Mouse (Mus musculus) neural tube, embryonic 11.5 days (tissue): ENCODE measurements around the gene Rplp0. TPM values are rescaled to one million over a fixed set of nuclear protein-coding genes. Genes with fewer than 3 reads are reported as not detected.

Experiments used
- ATAC-seq: fragments of 200-750 bp; cut with Nextera tagmentation; 2 replicates; pipeline ENCODE4 v1.8.0; 2017; ENCODE audit warnings: moderate number of reproducible peaks, mild to moderate bottlenecking, moderate TSS enrichment, moderate library complexity; ENCODE audit not compliant: insufficient read depth, low FRiP score, low TSS enrichment
- DNase-seq: peaks from one replicate; pipeline ENCODE4 v3.0.0-alpha.2; 2015; ENCODE audit warnings: low spot score
- H3K27ac ChIP-seq: fragments of 300-500 bp; sonication (generic); 2 replicates; pipeline ENCODE4 v1.5.1; 2014; ENCODE audit warnings: low read depth, mild to moderate bottlenecking, low read length
- H3K27me3 ChIP-seq: fragments of 300-500 bp; sonication (generic); 2 replicates; pipeline ENCODE4 v1.6.1; 2014; ENCODE audit warnings: mild to moderate bottlenecking, low read length, mixed read lengths; ENCODE audit not compliant: control insufficient read depth, insufficient read depth
- H3K36me3 ChIP-seq: fragments of 300-500 bp; sonication (generic); 2 replicates; pipeline ENCODE4 v1.6.1; 2014; ENCODE audit warnings: mild to moderate bottlenecking, low read length, moderate library complexity, mixed read lengths; ENCODE audit not compliant: control insufficient read depth, insufficient read depth
- H3K4me1 ChIP-seq: fragments of 300-500 bp; sonication (generic); 2 replicates; pipeline ENCODE4 v1.6.1; 2014; ENCODE audit warnings: low read length, mixed read lengths; ENCODE audit not compliant: control insufficient read depth, insufficient read depth
- H3K4me2 ChIP-seq: fragments of 300-500 bp; sonication (generic); 2 replicates; pipeline ENCODE4 v1.6.1; 2014; ENCODE audit warnings: low read depth, mild to moderate bottlenecking, moderate library complexity
- H3K4me3 ChIP-seq: fragments of 300-500 bp; sonication (generic); 2 replicates; pipeline ENCODE4 v1.5.1; 2014; ENCODE audit warnings: low read depth, low read length
- H3K9ac ChIP-seq: fragments of 300-500 bp; sonication (generic); 2 replicates; pipeline ENCODE4 v1.6.1; 2014; ENCODE audit warnings: mild to moderate bottlenecking, low read length
- H3K9me3 ChIP-seq: fragments of 300-500 bp; sonication (generic); 2 replicates; pipeline ENCODE4 v1.6.1; 2016; ENCODE audit warnings: low read length; ENCODE audit not compliant: control insufficient read depth
- WGBS: fragments of 180-500 bp; shearing (Covaris S2); extraction: QIAGEN DNeasy Blood & Tissue Kit; methylation state at CpG from one replicate; pipeline ENCODE4 v1.1.7; 2014; 5-methylcytosine and 5-hydroxymethylcytosine counted together
- polyA plus RNA-seq: library from polyadenylated mRNA; unstranded; fragments of >200 nt; fragmentation: Nextera tagmentation; extraction: Ambion mirVana; gene quantifications from 2 replicates; pipeline ENCODE4 v1.2.1, GENCODE M21; 2014

The Rplp0 gene
- polyA plus RNA-seq, 1 experiment from 2014 or later: 1,266 TPM

GRCm38 (mm10) chr5:115531671-115532270 is 27.5 kb upstream of the Rplp0 start:
- H3K4me1 ChIP-seq: peaks cover 29% of the 10 kb centered on the region
- H3K36me3 ChIP-seq: no peaks in the 10 kb centered on the region
- no peak overlapping the region for H3K9ac ChIP-seq
- no peak overlapping the region for H3K27ac ChIP-seq
- H3K4me2 ChIP-seq: no peak overlapping the region
- ATAC-seq (no peak), DNase-seq (no peak)
- 44% methylated on average over 18 of the region's 18 CpGs for WGBS
- H3K27me3 ChIP-seq: no peaks in the 10 kb centered on the region
- no peak overlapping the region for H3K4me3 ChIP-seq
- no peaks in the 10 kb centered on the region for H3K9me3 ChIP-seq

- Histone ChIP-seq H3K4me2 (no peak overlapping the region; the same call in 1 of the 2 replicates), H3K4me1 (peaks cover 31% of the 10 kb centered on the region), H3K9me3 (no peaks in the 10 kb centered on the region), H3K27me3 (no peaks in the 10 kb centered on the region), H3K27ac (peak overlapping the region; percentile 17; the same call in 1 of the 2 replicates), H3K4me3 (no peak overlapping the region), H3K9ac (no peak overlapping the region), H3K36me3 (no peaks in the 10 kb centered on the region)
- DNase-seq (no peak), ATAC-seq (no peak)
- 15% methylated on average over 16 of the region's 16 CpGs for WGBS
Observed at GRCm38 (mm10) chr5:115534290-115534731, 25.0 kb upstream of the Rplp0 start.

- no peaks in the 10 kb centered on the region for H3K9me3 ChIP-seq
- no peak overlapping the region for H3K4me2 ChIP-seq
- peaks cover 26% of the 10 kb centered on the region for H3K4me1 ChIP-seq
- 53% methylated on average over 8 of the region's 8 CpGs for WGBS
- DNase-seq: no peak
- H3K4me3 ChIP-seq: no peak overlapping the region
- no peaks in the 10 kb centered on the region for H3K36me3 ChIP-seq
- no peak overlapping the region for H3K9ac ChIP-seq
- H3K27ac ChIP-seq: peak overlapping the region; percentile 1; the same call in 1 of the 2 replicates
- no peak for ATAC-seq
- no peaks in the 10 kb centered on the region for H3K27me3 ChIP-seq
Observed at GRCm38 (mm10) chr5:115534856-115535255, 24.4 kb upstream of the Rplp0 start.

GRCm38 (mm10) chr5:115535635-115536034 is 23.6 kb upstream of the Rplp0 start:
- H3K9ac ChIP-seq: no peak overlapping the region
- H3K9me3 ChIP-seq: no peaks in the 10 kb centered on the region
- no peaks in the 10 kb centered on the region for H3K36me3 ChIP-seq
- ATAC-seq (no peak), DNase-seq (no peak)
- H3K4me1 ChIP-seq: peaks cover 20% of the 10 kb centered on the region
- WGBS: 27% methylated on average over 7 of the region's 7 CpGs
- H3K27me3 ChIP-seq: no peaks in the 10 kb centered on the region
- no peak overlapping the region for H3K4me2 ChIP-seq
- no peak overlapping the region for H3K27ac ChIP-seq
- no peak overlapping the region for H3K4me3 ChIP-seq

GRCm38 (mm10) chr5:115538017-115538692 is 21.1 kb upstream of the Rplp0 start:
- ATAC-seq (no peak), DNase-seq (no peak)
- H3K4me3 ChIP-seq: no peak overlapping the region
- no peak overlapping the region for H3K27ac ChIP-seq
- peaks cover 19% of the 10 kb centered on the region for H3K4me1 ChIP-seq
- H3K4me2 ChIP-seq: no peak overlapping the region
- no peaks in the 10 kb centered on the region for H3K36me3 ChIP-seq
- H3K27me3 ChIP-seq: no peaks in the 10 kb centered on the region
- WGBS: 72% methylated on average over 13 of the region's 13 CpGs
- H3K9me3 ChIP-seq: no peaks in the 10 kb centered on the region
- no peak overlapping the region for H3K9ac ChIP-seq

- Histone ChIP-seq H3K4me2 (no peak overlapping the region), H3K27me3 (no peaks in the 10 kb centered on the region), H3K4me1 (peaks cover 25% of the 10 kb centered on the region), H3K27ac (no peak overlapping the region), H3K9me3 (no peaks in the 10 kb centered on the region), H3K36me3 (no peaks in the 10 kb centered on the region), H3K4me3 (no peak overlapping the region), H3K9ac (no peak overlapping the region)
- 2% methylated on average over 12 of the region's 12 CpGs for WGBS
- DNase-seq: peak; percentile 89
- ATAC-seq: peak; percentile 74; the same call in 1 of the 2 replicates
Observed at GRCm38 (mm10) chr5:115538693-115539043, 20.6 kb upstream of the Rplp0 start.

GRCm38 (mm10) chr5:115542635-115543384 is 16.5 kb upstream of the Rplp0 start:
- WGBS: 55% methylated on average over 19 of the region's 19 CpGs
- DNase-seq: no peak
- Histone ChIP-seq H3K9me3 (no peaks in the 10 kb centered on the region), H3K9ac (peak overlapping the region; percentile 22; the same call in 1 of the 2 replicates), H3K4me1 (peaks cover 18% of the 10 kb centered on the region), H3K4me2 (no peak overlapping the region; the same call in 1 of the 2 replicates), H3K4me3 (no peak overlapping the region), H3K27ac (no peak overlapping the region), H3K36me3 (no peaks in the 10 kb centered on the region; the same call in 1 of the 2 replicates), H3K27me3 (no peaks in the 10 kb centered on the region)
- no peak for ATAC-seq

- Histone ChIP-seq H3K9me3 (no peaks in the 10 kb centered on the region), H3K27me3 (no peaks in the 10 kb centered on the region), H3K9ac (no peak overlapping the region), H3K4me2 (no peak overlapping the region), H3K4me1 (peaks cover 15% of the 10 kb centered on the region; the same call in 1 of the 2 replicates), H3K27ac (no peak overlapping the region), H3K36me3 (no peaks in the 10 kb centered on the region; the same call in 1 of the 2 replicates), H3K4me3 (no peak overlapping the region)
- WGBS: 68% methylated on average over 17 of the region's 17 CpGs
- no peak for DNase-seq
- no peak for ATAC-seq
Observed at GRCm38 (mm10) chr5:115543509-115544253, 15.6 kb upstream of the Rplp0 start.
